In the genomic region with DNA sequence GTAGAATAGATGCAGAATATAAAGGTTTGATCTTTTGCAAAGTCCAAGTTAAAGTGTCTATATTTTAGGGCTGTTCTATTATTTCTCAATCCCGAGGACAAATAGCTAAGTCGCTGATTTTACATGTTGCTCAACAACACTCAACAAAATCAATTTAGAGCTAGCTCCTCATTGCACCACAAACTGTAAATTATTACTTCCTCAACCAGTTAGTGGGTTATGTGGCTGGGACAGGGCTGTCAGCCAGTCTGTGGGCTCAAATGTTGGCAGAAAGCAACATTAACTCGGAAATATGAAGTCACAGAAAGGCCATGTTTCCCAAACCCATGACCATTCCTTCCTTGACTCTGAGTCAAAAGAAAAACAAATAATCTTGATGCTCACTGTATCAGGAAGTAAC, we compare ENCODE assay signal across 12 mouse cellular contexts.
DNase-seq lines count a peak whose midpoint lies in the region; ATAC-seq and TF ChIP-seq lines count a peak whose summit lies in the region.
"Had no signal": no experiment of that assay in that cellular context is flagged by ENCODE, and none has a peak within 500 bp of the region (broad histone marks: within the 10 kb centered on the region; RNA-seq: fewer than 3 reads in every experiment).

No protein-coding gene starts in this region.

- H3K4me2 ChIP-seq in lung, embryonic 14.5 days = no peak overlapping the region

- H3K9me3 ChIP-seq in lung, embryonic 14.5 days (ENCODE audit: low read depth, low read length) = no peaks in the 10 kb centered on the region
- H3K9me3 ChIP-seq in forebrain, embryonic 10.5 days = no peaks in the 10 kb centered on the region
- H3K9me3 ChIP-seq: megakaryocyte, embryonic 14.5 days had no signal

- H3K4me1 ChIP-seq in lung, adult 2 months (ENCODE audit: control insufficient read depth, insufficient read depth, low read length) = no peaks in the 10 kb centered on the region
- H3K4me1 ChIP-seq in lung, embryonic 14.5 days (ENCODE audit: insufficient read depth) = no peaks in the 10 kb centered on the region
- H3K4me1 ChIP-seq in forebrain, embryonic 10.5 days = no peaks in the 10 kb centered on the region

- no peaks in the 10 kb centered on the region for H3K27me3 ChIP-seq in lung, embryonic 14.5 days (ENCODE audit: insufficient read depth, low read length)
- H3K27me3 ChIP-seq in forebrain, embryonic 10.5 days (ENCODE audit: poor library complexity, severe bottlenecking) = no peaks in the 10 kb centered on the region
- H3K27me3 ChIP-seq: megakaryocyte, embryonic 14.5 days had no signal

- no peaks in the 10 kb centered on the region for H3K36me3 ChIP-seq in lung, embryonic 14.5 days (ENCODE audit: insufficient read depth)
- no peaks in the 10 kb centered on the region for H3K36me3 ChIP-seq in forebrain, embryonic 10.5 days (replicated peaks)

- H3K9ac ChIP-seq in lung, embryonic 14.5 days = no peak overlapping the region

- DNase-seq in gastrocnemius, adult 2 months = peak; percentile 27
- no peak for DNase-seq in gastrocnemius, postnatal 4 days (ENCODE audit: low spot score in 2 of 2)
- peak; percentile 6 to 34 for DNase-seq in lung, adult 18-20 months
- no peak for DNase-seq in lung, adult 2 months
- peak; percentile 28 for DNase-seq in lung, embryonic 14.5 days
- DNase-seq in embryo, embryonic 11 days = no peak
- no peak for DNase-seq in forebrain, embryonic 10.5 days (ENCODE audit: extremely low spot score, low spot score)
- no peak for DNase-seq in left cerebral cortex, postnatal 36 days (ENCODE audit: low spot score in 2 of 2)
- DNase-seq: cerebellum, postnatal 10 days had no signal

- no peak overlapping the region for H3K4me3 ChIP-seq in gastrocnemius, adult 2 months
- no peak overlapping the region for H3K4me3 ChIP-seq in lung, adult 2 months (replicated peaks; ENCODE audit: extremely low read depth, low read depth, low read length)
- no peak overlapping the region for H3K4me3 ChIP-seq in lung, embryonic 14.5 days (ENCODE audit: low read depth, low read length)
- no peak overlapping the region for H3K4me3 ChIP-seq in forebrain, embryonic 10.5 days
- H3K4me3 ChIP-seq: megakaryocyte, embryonic 14.5 days had no signal

- no peak for ATAC-seq in lung, embryonic 14.5 days (ENCODE audit: insufficient read depth)
- ATAC-seq: activated CD4-positive, CD25-positive, alpha-beta regulatory T cell, adult 4 months; hindbrain, embryonic 16.5 days had no signal

- no peak overlapping the region for H3K27ac ChIP-seq in gastrocnemius, adult 2 months
- no peak overlapping the region for H3K27ac ChIP-seq in lung, embryonic 14.5 days (ENCODE audit: low read depth)
- H3K27ac ChIP-seq in forebrain, embryonic 10.5 days = no peak overlapping the region

- intact Hi-C loops in gastrocnemius, adult 2 months (cut with DNase I) = no loop called here
- intact Hi-C loops in left cerebral cortex, postnatal 36 days (cut with DNase I) = no loop called here

- 24% methylated on average over 3 of the region's 3 CpGs for WGBS in lung, adult 2 months
- WGBS in lung, embryonic 14.5 days = 45% methylated on average over 3 of the region's 3 CpGs
- WGBS in forebrain, embryonic 10.5 days = 83% methylated on average over 3 of the region's 3 CpGs

- TF ChIP-seq POLR2A in lung, adult 2 months (IDR thresholded peaks at IDR 0.05; ENCODE audit: borderline replicate concordance, extremely low read depth, low read depth, low read length) = no peak

- no peak for TF ChIP-seq CTCF in gastrocnemius, adult 2 months (IDR thresholded peaks at IDR 0.05)
- TF ChIP-seq CTCF in lung, adult 2 months (IDR thresholded peaks at IDR 0.05; ENCODE audit: insufficient read depth, low read length) = no peak
- no peak for TF ChIP-seq CTCF in lung, embryonic 14.5 days (IDR thresholded peaks at IDR 0.05; ENCODE audit: low read depth)

Comparison
In these comparisons a context has a peak if more than half of its experiments do, and no peak if none do; other contexts are left out.
1. DNase-seq: peak in gastrocnemius, adult 2 months (single experiment), lung, adult 18-20 months (2 of 2) and lung, embryonic 14.5 days (single experiment); none in gastrocnemius, postnatal 4 days (0 of 2), lung, adult 2 months (single experiment), embryo, embryonic 11 days (single experiment), forebrain, embryonic 10.5 days (single experiment) and left cerebral cortex, postnatal 36 days (0 of 2).